Mouse (Mus musculus): ENCODE results near the gene Csrnp1.

The Csrnp1 gene

DNA sequence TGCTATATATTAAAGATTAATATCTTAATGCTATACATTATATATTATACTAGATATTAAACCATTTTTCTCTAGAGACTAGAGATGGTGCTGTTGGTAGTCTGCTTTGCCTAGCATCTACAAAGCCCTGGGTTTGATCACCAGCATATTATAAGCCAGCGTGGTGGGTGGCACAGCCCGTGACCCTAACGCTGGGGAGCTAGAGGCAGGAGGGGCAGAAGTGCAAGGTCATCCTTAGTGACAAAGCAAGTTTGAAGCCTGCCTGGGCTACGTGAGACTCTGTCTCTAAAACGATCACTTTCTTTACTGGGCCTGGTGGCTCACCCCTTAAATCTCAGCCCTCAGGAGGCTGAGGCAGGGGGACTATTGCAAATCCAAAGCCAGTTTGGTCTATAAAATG, 18.4 kb upstream of the Csrnp1 start:
- in situ Hi-C loops (cut with MboI), result no loop called here

DNA sequence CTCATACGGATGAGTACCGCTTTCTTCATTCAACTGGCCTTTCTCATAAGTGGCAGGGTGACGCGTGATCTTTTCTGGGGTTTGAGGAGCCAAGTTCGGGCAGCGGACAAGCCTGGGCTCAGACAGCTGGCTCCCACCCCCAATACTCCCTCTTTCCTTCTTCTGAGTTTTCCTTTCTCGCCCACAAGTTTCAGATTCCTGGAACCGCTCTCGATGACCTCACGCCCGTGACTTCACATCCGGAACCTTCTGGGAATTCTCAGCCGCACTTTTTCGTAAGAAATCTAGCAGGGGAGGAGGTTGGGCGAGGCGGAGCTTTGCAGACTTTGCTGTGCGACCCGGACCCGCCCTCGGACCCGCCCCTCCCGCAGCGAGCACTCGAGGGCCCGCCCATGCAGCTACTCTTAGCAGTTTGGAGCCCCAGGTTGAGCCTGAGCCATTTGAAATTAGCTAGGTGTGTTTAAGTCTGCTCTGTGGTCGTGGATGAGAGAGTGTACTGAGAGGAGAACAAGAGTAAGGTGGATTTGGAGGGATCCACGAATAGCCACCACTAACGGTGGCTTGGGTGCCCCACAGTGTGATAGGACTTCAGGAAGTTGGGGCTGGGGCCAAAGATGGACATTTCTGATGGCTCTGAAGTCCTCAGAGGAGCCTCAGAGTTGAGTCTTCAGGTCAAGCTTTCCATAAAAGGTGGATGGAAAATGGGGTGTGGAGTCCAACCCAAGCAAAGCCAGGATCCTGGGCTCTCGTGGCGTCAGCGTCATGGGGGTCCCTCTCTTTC, 17.7 kb upstream of the Csrnp1 start:
- in situ Hi-C loops (cut with MboI), result no loop called here

DNA sequence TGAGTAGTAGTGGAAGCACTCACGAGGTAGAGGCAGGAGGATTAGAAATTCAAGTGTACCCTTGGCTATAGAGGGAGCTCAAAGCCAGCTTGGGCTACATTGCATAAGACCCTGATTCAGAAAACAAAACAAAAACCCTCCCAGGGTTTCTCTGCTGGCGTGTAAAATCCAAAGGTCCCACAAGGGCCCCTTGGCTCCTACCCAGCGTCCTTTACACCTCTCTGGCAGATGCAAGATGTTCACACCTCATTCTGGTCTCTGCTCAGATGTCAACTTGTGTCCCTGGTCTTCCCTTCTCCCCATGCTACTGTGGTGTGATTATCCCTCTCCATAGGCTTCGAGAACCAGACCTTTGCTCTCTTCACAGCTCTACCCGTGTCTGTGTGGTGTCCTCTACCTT, 16.3 kb upstream of the Csrnp1 start:
- in situ Hi-C loops (cut with MboI), result no loop called here

DNA sequence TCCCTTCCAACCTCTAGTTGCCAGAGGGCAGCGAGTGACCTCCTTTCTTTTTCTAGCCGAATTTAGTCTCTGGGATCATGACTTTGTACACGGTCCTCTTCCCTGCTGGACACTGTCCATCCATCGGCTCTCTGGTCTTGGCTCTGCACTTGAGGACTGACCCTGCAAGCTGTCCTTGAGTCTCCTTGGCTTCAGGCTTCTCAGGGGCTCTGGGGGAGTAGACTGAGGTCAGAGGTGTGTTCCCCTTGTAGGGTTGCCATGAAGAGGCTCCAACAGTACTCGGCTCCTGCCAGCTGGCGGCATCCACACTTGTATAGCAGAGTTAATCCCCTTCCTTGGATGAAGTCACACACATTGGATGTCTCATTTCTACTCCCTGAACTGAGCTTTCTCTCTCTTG, 15.2 kb upstream of the Csrnp1 start:
- in situ Hi-C loops (cut with MboI), result no loop called here

DNA sequence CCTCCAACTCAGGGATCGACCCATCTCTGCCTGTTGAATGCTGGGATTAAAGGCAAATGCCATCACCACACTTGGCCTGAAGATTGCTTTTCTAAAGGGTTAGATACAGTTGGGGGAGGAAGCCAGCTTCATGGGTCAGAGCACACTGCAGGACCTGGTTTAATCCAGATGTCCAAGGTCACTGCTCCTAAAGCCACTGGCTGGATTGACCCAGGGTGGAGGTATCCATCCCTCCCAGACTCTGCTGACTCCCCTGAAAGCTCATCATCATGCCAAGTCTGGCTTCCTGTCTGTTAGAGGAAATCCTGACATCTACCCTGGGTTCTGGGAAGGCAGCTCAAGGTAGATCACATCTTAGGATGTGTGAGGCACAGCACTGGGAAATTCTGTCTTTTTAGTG, 14.3 kb upstream of the Csrnp1 start:
- in situ Hi-C loops (cut with MboI), result no loop called here

DNA sequence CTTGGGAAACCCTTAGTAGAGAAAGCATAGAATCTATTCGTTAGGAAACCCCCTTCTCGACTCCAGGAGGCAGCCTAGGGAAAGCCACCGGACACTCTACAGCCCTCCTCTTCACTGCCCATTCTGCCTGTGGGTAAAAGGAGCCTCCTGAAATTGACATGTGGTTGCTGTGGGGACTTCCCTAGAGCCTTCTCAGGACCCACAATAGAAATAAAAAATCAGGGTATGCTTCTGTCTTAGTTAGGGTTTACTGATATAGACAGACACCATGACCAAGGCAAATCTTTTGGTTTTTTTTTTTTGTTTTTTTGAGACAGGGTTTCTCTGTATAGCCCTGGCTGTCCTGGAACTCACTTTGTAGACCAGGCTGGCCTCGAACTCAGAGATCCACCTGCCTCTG, 11.6 kb upstream of the Csrnp1 start:
- in situ Hi-C loops (cut with MboI), result no loop called here

DNA sequence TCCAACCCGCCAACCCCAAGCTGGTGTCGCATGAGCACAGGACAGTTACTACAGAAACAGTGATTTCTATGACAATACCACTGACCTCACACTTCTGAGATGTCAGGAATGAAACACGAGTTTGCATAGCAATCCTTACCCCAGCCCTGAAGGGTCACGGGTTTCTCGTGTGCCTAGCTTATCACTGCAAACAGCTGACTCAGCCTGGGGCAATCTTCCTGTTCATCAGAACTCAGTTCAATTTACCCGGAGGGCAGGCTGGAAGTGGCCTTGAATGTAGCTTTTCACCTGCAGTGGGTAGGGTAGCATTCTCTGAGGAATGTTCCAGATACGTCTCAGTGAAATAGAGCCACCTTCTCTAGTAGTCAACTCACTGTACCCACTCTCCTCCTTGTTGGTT, 9.7 kb upstream of the Csrnp1 start:
- in situ Hi-C loops (cut with MboI), result no loop called here

DNA sequence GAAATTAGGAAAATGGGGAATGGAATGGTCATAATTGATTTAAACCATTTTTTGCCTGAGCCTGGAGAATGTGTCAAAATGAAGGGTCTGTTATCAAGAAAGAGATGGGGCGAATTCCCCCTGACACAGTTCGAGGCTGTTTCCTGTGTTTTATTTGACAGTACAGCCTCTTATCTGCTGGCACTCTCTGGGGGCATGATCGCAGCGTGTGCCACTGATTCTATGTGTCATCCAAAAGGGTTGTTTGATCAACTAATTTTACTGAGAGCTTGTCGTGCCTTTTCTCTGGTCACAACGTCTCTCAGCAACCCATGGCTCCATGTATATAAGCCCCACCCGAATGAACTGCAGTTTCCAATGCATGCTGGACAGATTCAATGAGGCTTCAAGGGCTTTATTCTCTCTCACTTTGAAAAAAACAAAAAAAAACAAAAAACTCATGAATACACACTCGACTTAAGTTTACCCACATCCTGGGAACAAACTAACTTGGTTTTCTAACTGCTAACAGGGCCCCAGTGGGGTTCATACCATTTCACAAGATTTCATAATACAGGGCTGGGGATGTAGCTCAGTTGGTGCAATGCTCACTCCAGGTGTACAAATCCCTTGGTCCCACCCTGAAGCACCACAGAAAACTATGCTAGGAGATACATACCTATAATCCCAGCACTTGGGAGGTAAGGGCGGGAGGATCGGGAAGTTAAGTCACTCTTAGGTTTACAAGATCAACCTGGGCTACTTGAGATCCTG, 8.8 kb upstream of the Csrnp1 start:
- in situ Hi-C loops (cut with MboI), result no loop called here

DNA sequence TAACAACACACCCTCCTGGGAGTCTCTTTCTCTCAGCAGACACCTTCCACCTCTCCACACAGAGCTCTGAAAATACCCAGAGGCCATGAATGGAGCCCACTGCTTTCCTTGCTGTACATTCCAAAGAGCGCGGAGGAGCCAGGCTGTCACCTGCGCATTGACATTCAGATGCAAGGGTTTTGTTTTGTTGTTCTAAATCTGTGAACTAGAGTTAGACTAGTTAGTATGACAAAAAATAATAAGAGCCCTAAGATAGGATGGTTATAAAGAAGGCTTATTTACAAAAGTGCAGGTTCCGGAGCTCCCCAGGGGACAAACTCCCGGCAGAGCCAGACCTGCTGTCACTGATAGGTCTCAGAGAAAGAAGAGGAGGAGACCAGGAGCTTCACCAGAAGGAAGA, 6.9 kb upstream of the Csrnp1 start:
- in situ Hi-C loops (cut with MboI), result no loop called here

DNA sequence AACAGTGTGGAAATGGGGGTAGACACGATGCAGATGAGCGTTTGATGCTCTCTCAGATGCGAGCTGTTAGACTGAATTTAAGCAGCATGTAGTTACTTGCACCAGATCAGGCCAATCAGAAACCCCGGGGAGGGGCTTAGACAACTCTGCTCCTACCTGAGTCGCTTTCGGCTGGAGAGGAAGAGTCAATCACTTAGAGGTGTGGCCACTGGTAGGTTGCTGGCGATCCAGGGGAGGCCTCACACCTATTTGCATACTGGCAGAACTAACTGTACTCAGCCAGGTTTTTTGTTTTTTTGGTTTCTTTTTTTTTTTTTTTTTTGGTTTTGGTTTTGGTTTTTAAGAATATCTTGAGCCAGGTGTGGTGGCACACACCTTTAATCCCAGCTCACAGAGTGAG, 3.8 kb upstream of the Csrnp1 start:
- in situ Hi-C loops (cut with MboI), result no loop called here

DNA sequence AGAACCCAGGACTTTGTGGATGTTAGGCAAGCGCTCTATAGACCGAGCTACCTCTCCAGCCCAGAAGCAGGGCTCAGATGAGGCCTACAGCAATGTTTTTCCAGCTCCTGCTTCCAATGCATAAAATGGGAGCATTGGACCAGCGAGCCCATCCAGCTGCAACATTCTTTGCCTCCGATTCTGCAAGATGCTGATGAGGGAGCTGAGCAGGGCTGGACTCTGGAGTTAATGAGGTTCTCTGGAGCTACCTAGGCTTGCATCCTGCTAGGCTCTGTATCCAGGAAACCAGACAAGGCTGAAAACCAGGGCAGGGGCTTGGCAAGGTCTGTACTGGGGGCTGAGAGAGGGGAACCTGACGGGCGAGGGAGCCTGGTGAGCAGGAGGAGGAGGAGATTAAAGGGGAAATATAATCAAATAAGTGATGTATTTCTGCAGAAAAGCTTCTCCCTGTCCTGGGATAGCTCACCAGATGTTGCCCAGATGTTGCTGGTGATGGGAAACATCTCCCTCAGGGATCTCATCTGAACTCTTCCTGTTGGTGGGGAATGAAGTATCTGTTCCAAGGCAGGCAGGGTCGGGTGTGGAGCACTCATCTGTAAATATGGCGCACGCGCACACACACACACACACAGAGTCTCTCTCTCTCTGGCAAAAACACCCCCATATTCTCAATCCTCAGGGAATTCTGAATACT, 1.6 kb upstream of the Csrnp1 start:
- in situ Hi-C loops (cut with MboI), result no loop called here

DNA sequence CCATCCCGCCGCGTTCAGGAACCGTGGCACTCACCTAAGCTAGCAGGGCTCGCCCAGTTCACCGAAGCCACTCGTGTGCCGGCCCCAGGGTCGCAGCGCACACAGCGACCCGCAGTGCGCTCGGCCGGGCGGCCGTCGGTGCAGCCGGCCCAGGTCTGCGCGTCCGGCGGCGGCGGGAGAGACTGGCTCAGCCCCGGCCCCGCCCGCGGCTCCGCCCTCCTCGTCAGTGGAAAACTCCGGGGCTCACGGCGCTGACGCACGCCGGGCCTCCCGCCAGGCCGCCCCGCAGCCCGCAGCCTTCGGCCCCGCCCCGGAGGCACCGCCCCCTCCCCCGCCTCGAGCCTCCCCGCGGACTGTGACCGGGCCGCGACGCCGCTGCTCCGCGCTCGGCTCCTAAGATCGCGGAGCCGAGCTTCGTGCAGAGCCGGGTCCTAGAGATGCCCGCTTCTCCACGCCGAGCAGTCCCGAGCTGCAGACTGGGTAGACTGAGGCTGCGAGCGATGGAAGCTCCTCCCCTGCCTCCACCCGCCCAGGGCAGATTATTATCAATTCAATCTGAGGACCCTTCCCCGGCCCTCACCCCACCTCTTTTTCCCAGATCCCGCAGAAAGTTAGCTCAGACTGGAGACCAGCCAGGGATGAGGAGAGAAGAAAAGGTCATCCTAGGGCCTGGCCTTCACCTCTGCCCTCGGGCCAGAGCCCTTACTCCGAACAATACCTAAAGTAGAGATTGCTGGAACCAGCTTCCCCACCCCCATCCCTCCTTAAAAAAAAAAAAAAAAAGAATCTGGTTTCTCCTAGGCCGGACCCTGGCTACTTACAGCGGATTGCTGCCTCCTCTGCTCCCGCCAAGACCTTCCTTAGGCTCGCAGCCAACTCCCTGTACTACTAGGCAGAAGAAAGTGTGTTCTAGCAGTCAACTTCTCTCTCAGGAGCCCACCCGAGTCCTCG, 598 bp downstream of the Csrnp1 start:
- in situ Hi-C loops (cut with MboI), result no loop called here

DNA sequence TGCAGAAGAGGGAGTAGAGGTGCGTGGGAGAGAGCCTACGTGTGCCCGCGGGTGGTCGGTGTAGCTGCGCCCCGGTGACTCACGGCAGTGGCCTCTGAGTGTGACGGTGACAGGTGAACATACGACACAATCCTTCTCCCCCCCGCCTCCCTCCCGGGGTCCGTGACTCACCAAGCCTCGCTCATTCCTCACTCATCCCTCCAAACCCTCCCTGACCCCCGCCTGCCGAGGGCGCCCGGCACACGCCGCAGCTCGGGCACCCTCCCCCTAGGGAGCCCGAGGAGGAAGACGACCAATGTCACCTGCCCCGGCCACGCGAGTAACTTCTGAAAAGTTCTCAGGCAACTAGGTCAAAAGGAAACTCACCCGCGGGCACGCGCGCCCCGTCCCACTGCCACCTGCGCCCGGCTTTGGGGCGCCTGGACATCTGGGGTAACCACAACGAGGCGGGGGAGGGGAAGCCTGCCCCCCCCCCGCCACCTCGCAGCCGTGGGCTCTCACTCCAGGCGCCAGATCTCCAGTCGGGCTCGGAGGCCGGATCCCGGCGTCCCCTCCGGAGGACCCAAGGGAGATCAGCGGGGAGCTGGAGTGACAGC, 1.4 kb downstream of the Csrnp1 start:
- in situ Hi-C loops (cut with MboI), result no loop called here

DNA sequence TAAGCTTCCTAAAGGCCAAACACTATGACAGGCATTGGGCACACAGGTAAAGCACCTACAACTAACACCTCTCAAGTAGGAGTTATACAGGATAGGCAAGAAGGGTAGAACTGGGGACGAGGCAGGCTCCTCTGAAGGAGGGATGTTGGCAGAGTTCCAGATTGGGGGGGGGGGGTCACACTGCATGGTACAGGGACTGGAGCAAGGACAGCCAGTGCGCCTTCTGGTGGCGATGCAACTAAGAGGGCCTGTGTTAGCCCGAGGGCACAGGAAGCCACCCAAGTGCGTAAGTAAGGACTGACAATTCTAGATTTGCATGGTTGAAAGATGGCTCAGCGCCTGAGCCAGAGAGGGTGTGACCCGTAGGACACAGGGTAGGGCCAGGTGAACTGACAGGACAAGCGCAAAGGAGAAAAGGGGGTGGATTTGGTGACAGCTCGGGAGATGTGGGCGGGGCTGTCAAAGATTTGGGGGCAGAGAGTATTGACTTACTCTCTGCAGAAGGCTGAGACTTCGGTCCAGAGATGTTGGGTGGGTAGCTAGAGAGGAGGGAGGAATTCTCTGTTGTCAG, 2.1 kb downstream of the Csrnp1 start:
- in situ Hi-C loops (cut with MboI), result no loop called here

DNA sequence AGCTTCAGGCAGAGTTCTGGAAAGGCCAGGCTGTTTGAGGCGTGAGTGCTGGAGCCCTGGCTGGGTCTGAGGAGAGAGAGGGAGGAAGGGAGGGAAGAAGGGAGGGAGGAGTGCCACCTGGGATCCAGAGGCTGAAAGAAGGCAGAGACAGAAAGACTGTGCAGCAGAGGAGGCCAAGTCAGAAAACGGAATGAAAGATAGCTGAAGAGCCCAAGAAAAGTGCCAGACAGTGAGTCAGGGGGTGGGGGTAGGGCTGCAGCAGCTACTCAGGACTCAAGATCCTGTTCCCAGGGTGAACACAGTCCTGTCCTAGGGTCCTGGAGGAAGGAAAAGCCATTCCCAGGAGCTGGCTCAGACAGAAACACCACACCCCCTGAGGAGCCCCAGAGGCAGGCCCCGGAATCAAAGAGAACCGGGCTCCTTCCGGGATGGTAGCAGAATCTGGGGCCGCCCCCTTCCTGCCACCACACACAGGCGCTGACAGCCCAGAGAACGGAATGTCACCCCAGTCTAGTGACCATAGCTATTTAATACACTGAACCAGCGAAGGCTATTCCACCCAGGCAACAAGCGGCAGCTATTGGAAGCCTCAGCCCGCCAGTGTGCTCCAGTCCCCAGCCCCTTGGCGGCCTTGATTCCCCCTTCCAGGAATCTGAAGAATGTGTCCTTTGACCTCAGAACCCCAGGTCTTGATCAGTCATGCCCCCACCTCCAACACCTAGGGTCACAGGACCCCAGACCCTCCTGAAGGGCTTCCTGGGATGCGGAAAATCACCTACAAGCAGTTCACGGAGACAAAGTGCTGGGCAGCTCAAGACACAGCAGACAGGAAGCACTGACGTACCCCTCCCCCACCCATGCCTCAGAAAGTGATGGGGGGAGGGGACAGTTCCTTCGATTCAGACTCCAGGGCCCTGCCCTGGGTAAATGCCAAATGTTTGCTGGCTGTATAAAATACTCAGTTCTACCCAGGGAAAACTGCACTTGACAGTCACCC, 3.0 kb downstream of the Csrnp1 start:
- in situ Hi-C loops (cut with MboI), result no loop called here

DNA sequence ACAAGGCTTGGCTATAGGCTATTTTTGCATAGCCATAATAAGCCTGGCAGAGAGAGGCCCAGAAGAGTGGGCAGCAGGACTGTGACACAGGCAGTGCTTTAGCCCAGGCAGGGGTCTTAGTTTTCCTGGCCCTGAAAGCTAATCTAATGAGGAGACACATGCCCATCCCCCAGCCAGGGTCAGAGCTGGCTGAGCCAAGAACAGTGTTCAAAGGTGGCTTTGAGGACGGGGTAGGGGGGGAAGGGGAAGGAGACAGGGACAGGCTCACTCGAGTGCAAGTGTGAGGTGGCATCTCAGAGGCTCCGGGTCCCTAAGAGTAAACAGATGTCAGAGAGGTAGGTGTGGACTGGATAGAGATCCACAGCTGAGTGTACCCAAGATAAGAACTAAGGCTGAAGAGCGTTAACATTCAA, 3.7 kb downstream of the Csrnp1 start:
- in situ Hi-C loops (cut with MboI), result no loop called here

DNA sequence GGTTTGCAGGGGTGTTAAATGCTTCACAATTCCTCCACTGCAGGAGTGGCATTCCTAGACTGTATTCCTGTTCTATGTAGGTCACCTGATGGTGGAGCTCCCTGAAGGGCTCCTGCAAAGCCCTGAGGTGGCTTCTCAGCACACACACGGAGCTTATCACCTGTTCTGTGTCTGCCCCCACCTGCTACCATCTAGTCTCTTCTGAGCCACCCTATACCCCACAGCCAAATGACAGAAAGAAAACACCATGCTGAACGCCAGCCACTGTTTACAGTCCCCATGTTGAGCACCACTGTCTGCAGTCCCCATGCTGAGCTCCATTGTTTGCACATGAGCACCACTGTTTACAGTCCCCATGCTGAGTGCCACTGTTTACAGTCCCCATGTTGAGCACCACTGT, 4.7 kb downstream of the Csrnp1 start:
- in situ Hi-C loops (cut with MboI), result no loop called here

DNA sequence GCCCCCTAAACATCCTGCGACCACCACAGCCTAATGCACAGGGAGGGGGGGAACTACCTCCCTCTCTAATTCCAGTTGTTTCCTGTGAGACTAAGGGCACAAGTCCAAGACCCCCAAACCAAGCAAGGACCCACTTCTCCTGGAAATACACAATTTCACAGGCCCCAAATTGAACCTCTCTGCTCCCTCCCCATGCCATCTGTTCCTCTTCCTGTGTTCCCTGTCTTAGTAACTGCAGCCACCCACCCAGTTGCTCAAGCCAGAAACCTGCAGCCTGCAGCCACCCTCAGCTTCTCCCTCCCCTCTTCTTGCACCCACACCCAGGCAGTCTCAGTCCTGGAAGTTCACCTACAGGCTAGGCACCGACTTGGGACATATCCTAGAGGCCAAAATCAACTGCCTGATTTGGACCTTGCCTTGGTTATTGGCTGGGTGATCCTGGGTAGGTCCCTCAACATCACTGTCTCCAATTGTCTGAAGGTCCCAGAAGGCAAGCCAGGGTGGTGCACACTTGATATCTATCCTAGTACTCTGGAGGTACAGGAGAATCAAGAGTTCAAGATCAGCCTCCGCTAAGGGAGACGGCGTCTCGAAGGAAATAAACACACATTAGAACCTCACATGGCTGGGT, 5.5 kb downstream of the Csrnp1 start:
- in situ Hi-C loops (cut with MboI), result no loop called here

DNA sequence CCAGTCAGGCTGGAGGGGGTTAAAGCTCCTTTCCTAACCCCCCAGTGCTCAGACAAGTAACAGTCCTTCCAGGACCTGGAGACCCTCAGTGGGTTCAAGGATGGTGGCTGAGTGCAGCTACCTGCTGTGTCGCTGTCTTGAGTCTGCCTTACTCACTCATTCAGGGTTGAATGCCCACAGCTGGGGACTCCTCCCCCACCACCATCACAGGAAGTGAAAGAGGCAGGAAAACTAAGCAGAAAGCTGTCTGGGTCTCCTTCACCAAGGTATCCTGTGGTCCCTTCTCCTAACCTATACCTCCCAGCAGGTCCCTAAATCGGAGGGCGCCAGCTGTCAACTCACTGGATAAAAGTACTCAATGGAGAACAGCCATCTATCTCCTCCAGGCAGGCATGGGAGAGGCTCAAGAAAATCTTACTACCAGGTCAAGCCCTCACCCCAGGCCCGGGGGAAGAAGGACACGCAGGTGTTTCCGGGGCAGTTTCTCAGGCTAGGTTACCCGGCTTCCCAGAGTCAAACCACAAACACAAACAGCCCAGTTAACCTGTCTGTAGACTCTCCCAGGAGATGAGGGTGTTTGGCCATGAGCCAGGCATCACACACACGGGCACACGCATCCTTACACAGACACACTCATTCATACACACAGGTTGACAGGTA, 6.2 kb downstream of the Csrnp1 start:
- in situ Hi-C loops (cut with MboI), result no loop called here

All from mature B cell (primary cell).